Mouse (Mus musculus): Measurements from ENCODE around the gene Shank2. TPM values are rescaled to one million over a fixed set of nuclear protein-coding genes. Genes with fewer than 3 reads are reported as not detected.

The Shank2 gene
- polyA plus RNA-seq, 1 experiment from 2014 or later: 1.6 TPM

GRCm38 (mm10) chr7:144106352-144107011 is 104.8 kb downstream of the Shank2 start:
- no peak overlapping the region for H3K4me2 ChIP-seq (ENCODE audit: low read depth, low read length)
- no peak overlapping the region for H3K4me3 ChIP-seq (replicated peaks; ENCODE audit: low read length)
- H3K9ac ChIP-seq (ENCODE audit: low read length): no peak overlapping the region
- H3K27me3 ChIP-seq (ENCODE audit: control insufficient read depth, insufficient read depth, low read length): no peaks in the 10 kb centered on the region
- ATAC-seq (ENCODE audit: insufficient read depth, low FRiP score): no peak
- H3K9me3 ChIP-seq (replicated peaks; ENCODE audit: control insufficient read depth, low read length): no peaks in the 10 kb centered on the region
- 43% methylated on average over 9 of the region's 9 CpGs for WGBS
- H3K27ac ChIP-seq (ENCODE audit: low read length): no peak overlapping the region
- H3K36me3 ChIP-seq (ENCODE audit: control insufficient read depth, insufficient read depth, low read length): no peaks in the 10 kb centered on the region
- H3K4me1 ChIP-seq (ENCODE audit: control insufficient read depth, insufficient read depth, low read length): peaks cover 3% of the 10 kb centered on the region; the same call in 1 of the 2 replicates

DNA sequence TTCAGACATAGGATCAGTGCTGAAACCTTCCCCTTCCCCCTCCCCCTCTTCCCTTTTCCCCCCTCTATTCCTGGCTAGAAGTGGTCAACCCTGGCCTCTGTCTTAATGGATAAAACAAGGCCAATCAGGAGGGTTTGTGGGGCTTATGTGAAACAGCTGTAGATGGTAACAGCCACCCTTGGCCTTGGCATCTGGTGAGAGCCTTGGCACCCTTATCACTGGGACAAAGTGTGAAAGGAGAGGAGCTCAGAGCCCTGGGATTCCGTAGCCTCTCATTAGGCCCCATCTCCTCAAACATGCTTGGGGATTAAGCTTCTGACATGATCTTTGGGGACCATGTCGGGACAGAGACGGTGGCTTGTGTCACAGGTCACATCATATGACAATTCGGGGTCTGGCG is 106.4 kb downstream of the Shank2 start:
- no peak overlapping the region for H3K4me3 ChIP-seq (replicated peaks; ENCODE audit: low read length)
- H3K9ac ChIP-seq (ENCODE audit: low read length): no peak overlapping the region
- H3K9me3 ChIP-seq (replicated peaks; ENCODE audit: control insufficient read depth, low read length): no peaks in the 10 kb centered on the region
- no peak overlapping the region for H3K27ac ChIP-seq (ENCODE audit: low read length)
- no peaks in the 10 kb centered on the region for H3K27me3 ChIP-seq (ENCODE audit: control insufficient read depth, insufficient read depth, low read length)
- no peak for ATAC-seq (ENCODE audit: insufficient read depth, low FRiP score)
- H3K4me2 ChIP-seq (ENCODE audit: low read depth, low read length): no peak overlapping the region
- WGBS: 82% methylated on average over 5 of the region's 5 CpGs
- H3K4me1 ChIP-seq (ENCODE audit: control insufficient read depth, insufficient read depth, low read length): peaks cover 3% of the 10 kb centered on the region; the same call in 1 of the 2 replicates
- H3K36me3 ChIP-seq (ENCODE audit: control insufficient read depth, insufficient read depth, low read length): no peaks in the 10 kb centered on the region

- 41% methylated on average over 4 of the region's 4 CpGs for WGBS
- Histone ChIP-seq H3K9ac (ENCODE audit: low read length) (no peak overlapping the region), H3K9me3 (replicated peaks; ENCODE audit: control insufficient read depth, low read length) (no peaks in the 10 kb centered on the region), H3K4me2 (ENCODE audit: low read depth, low read length) (no peak overlapping the region), H3K36me3 (ENCODE audit: control insufficient read depth, insufficient read depth, low read length) (no peaks in the 10 kb centered on the region), H3K27me3 (ENCODE audit: control insufficient read depth, insufficient read depth, low read length) (no peaks in the 10 kb centered on the region), H3K27ac (ENCODE audit: low read length) (no peak overlapping the region), H3K4me3 (replicated peaks; ENCODE audit: low read length) (no peak overlapping the region), H3K4me1 (ENCODE audit: control insufficient read depth, insufficient read depth, low read length) (peaks cover 3% of the 10 kb centered on the region; the same call in 1 of the 2 replicates)
- no peak for ATAC-seq (ENCODE audit: insufficient read depth, low FRiP score)
These were observed 109.4 kb downstream of the Shank2 start for GRCm38 (mm10) chr7:144111026-144111604.

GRCm38 (mm10) chr7:144111981-144112380 is 110.3 kb downstream of the Shank2 start:
- no peaks in the 10 kb centered on the region for H3K36me3 ChIP-seq (ENCODE audit: control insufficient read depth, insufficient read depth, low read length)
- no peaks in the 10 kb centered on the region for H3K9me3 ChIP-seq (replicated peaks; ENCODE audit: control insufficient read depth, low read length)
- ATAC-seq (ENCODE audit: insufficient read depth, low FRiP score): no peak
- 80% methylated on average over 3 of the region's 3 CpGs for WGBS
- H3K4me2 ChIP-seq (ENCODE audit: low read depth, low read length): no peak overlapping the region
- no peak overlapping the region for H3K27ac ChIP-seq (ENCODE audit: low read length)
- H3K9ac ChIP-seq (ENCODE audit: low read length): peak overlapping the region; percentile 12; the same call in 1 of the 2 replicates
- H3K4me3 ChIP-seq (replicated peaks; ENCODE audit: low read length): no peak overlapping the region
- no peaks in the 10 kb centered on the region for H3K27me3 ChIP-seq (ENCODE audit: control insufficient read depth, insufficient read depth, low read length)
- peaks cover 3% of the 10 kb centered on the region; the same call in 1 of the 2 replicates for H3K4me1 ChIP-seq (ENCODE audit: control insufficient read depth, insufficient read depth, low read length)

DNA sequence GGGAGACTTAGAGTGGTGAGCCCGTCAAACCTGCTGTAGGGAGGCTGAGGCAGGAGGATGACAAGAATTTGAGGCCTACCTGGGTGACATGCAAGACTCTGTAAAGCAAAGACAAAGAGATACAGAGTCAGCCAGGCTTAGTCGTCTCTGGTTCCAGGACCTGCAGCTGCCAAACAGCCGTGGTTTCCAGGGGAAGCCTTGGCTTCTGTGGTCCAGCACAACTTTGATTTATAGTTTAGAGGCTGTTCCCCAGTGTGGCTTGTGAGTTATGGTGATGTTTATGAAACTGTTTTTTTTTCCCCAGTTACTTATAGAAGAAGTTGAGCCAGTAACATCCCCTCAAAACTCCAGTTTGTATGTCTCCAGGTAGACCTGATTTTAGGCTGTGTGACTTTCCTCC is 112.5 kb downstream of the Shank2 start:
- Histone ChIP-seq H3K27me3 (ENCODE audit: control insufficient read depth, insufficient read depth, low read length) (no peaks in the 10 kb centered on the region), H3K27ac (ENCODE audit: low read length) (no peak overlapping the region), H3K36me3 (ENCODE audit: control insufficient read depth, insufficient read depth, low read length) (no peaks in the 10 kb centered on the region), H3K4me2 (ENCODE audit: low read depth, low read length) (no peak overlapping the region), H3K4me1 (ENCODE audit: control insufficient read depth, insufficient read depth, low read length) (no peaks in the 10 kb centered on the region), H3K9me3 (replicated peaks; ENCODE audit: control insufficient read depth, low read length) (no peaks in the 10 kb centered on the region), H3K4me3 (replicated peaks; ENCODE audit: low read length) (no peak overlapping the region), H3K9ac (ENCODE audit: low read length) (no peak overlapping the region)
- WGBS: 61% methylated on average over 3 of the region's 3 CpGs
- no peak for ATAC-seq (ENCODE audit: insufficient read depth, low FRiP score)

DNA sequence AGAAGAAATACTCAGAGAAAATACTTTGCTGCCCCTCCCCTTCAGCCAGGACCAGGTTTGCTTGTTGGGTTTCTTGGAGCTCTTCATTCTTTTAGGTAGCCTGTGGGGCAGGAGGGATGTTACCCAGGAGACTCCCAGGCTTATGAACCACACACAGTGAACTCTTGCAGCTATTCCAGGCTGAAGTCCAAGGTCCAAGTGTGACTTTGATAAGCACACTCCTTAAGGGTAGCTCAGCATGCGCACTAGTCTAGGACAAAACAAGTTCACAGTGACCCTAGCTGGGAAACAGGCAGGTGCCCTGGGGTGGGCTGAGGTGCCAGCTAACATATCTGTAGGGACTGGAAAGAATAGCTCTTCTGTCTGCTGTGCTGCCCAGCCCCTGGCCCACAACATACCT is 117.8 kb downstream of the Shank2 start:
- no peak overlapping the region for H3K4me3 ChIP-seq (replicated peaks; ENCODE audit: low read length)
- WGBS: 86% methylated on average over 1 of the region's 1 CpGs
- no peaks in the 10 kb centered on the region; the same call in 1 of the 2 replicates for H3K9me3 ChIP-seq (replicated peaks; ENCODE audit: control insufficient read depth, low read length)
- H3K9ac ChIP-seq (ENCODE audit: low read length): no peak overlapping the region
- no peaks in the 10 kb centered on the region for H3K36me3 ChIP-seq (ENCODE audit: control insufficient read depth, insufficient read depth, low read length)
- peak overlapping the region; percentile 46; the same call in 1 of the 2 replicates for H3K27ac ChIP-seq (ENCODE audit: low read length)
- H3K4me2 ChIP-seq (ENCODE audit: low read depth, low read length): no peak overlapping the region
- no peaks in the 10 kb centered on the region for H3K4me1 ChIP-seq (ENCODE audit: control insufficient read depth, insufficient read depth, low read length)
- H3K27me3 ChIP-seq (ENCODE audit: control insufficient read depth, insufficient read depth, low read length): no peaks in the 10 kb centered on the region
- ATAC-seq (ENCODE audit: insufficient read depth, low FRiP score): peak; percentile 87

- Histone ChIP-seq H3K4me2 (ENCODE audit: low read depth, low read length) (no peak overlapping the region), H3K36me3 (ENCODE audit: control insufficient read depth, insufficient read depth, low read length) (no peaks in the 10 kb centered on the region), H3K4me1 (ENCODE audit: control insufficient read depth, insufficient read depth, low read length) (no peaks in the 10 kb centered on the region), H3K27me3 (ENCODE audit: control insufficient read depth, insufficient read depth, low read length) (no peaks in the 10 kb centered on the region), H3K9ac (ENCODE audit: low read length) (no peak overlapping the region), H3K27ac (ENCODE audit: low read length) (no peak overlapping the region), H3K4me3 (replicated peaks; ENCODE audit: low read length) (no peak overlapping the region), H3K9me3 (replicated peaks; ENCODE audit: control insufficient read depth, low read length) (no peaks in the 10 kb centered on the region)
- ATAC-seq (ENCODE audit: insufficient read depth, low FRiP score): no peak
- WGBS: 77% methylated on average over 22 of the region's 22 CpGs
These were observed 131.1 kb downstream of the Shank2 start for GRCm38 (mm10) chr7:144132699-144133387.

DNA sequence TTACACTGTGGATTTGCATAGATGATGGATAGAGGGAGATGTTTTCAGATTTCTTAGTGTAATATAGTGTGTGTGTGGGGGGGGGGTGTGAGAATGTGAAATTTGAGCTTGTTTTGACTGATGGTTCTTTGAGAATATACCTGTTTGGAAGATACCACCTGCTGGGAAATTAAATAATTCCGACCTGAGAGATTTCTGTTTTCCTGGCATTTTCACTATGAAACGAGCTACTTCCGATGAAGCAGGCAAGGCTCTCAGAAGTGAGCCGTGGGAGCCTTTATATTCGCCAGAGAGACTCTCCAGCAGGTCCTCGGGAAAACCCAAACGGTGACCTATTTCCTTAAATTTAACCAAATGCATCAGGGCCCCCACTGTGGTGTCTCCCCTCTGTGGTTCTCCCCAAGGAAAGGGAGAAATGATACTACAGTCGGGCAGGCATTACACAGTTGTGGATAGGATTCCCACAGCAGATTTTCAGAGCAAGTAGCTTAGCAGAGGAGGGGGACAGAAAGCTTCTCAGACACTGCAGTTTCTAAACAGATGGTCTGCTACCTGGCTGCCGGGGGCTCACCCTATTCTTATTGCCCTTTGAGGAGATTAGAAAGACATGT is 131.8 kb downstream of the Shank2 start:
- H3K27ac ChIP-seq (ENCODE audit: low read length): no peak overlapping the region
- H3K4me2 ChIP-seq (ENCODE audit: low read depth, low read length): no peak overlapping the region
- H3K9ac ChIP-seq (ENCODE audit: low read length): no peak overlapping the region
- H3K9me3 ChIP-seq (replicated peaks; ENCODE audit: control insufficient read depth, low read length): no peaks in the 10 kb centered on the region
- H3K4me1 ChIP-seq (ENCODE audit: control insufficient read depth, insufficient read depth, low read length): no peaks in the 10 kb centered on the region
- WGBS: 61% methylated on average over 9 of the region's 9 CpGs
- ATAC-seq (ENCODE audit: insufficient read depth, low FRiP score): no peak
- H3K36me3 ChIP-seq (ENCODE audit: control insufficient read depth, insufficient read depth, low read length): no peaks in the 10 kb centered on the region
- H3K4me3 ChIP-seq (replicated peaks; ENCODE audit: low read length): no peak overlapping the region
- no peaks in the 10 kb centered on the region for H3K27me3 ChIP-seq (ENCODE audit: control insufficient read depth, insufficient read depth, low read length)

- Histone ChIP-seq H3K27me3 (ENCODE audit: control insufficient read depth, insufficient read depth, low read length) (no peaks in the 10 kb centered on the region), H3K4me2 (ENCODE audit: low read depth, low read length) (no peak overlapping the region), H3K27ac (ENCODE audit: low read length) (no peak overlapping the region), H3K36me3 (ENCODE audit: control insufficient read depth, insufficient read depth, low read length) (no peaks in the 10 kb centered on the region), H3K9ac (ENCODE audit: low read length) (no peak overlapping the region), H3K4me3 (replicated peaks; ENCODE audit: low read length) (no peak overlapping the region), H3K9me3 (replicated peaks; ENCODE audit: control insufficient read depth, low read length) (no peaks in the 10 kb centered on the region), H3K4me1 (ENCODE audit: control insufficient read depth, insufficient read depth, low read length) (no peaks in the 10 kb centered on the region)
- no peak for ATAC-seq (ENCODE audit: insufficient read depth, low FRiP score)
- 80% methylated on average over 11 of the region's 11 CpGs for WGBS
These were observed 133.0 kb downstream of the Shank2 start for GRCm38 (mm10) chr7:144134699-144135098.

Measured in stomach, embryonic 16.5 days (tissue).